Mouse (Mus musculus): Measurements from ENCODE around the gene Lclat1.
"Not testable (repeated sequence)": the region's sequence is repeated elsewhere in the genome, so short reads cannot be mapped to it uniquely, and the experiment has no call there.

Gene Lclat1

GRCm38 (mm10) chr17:73145426-73145825, 37.6 kb downstream of the Lclat1 start:
- no peak for DNase-seq

GRCm38 (mm10) chr17:73148607-73149006, 40.8 kb downstream of the Lclat1 start:
- no peak for DNase-seq

- not testable (repeated sequence) for DNase-seq
These were observed 45.2 kb downstream of the Lclat1 start for GRCm38 (mm10) chr17:73152790-73153525.

- DNase-seq: no peak
These were observed 45.9 kb downstream of the Lclat1 start for GRCm38 (mm10) chr17:73153672-73154071.

GRCm38 (mm10) chr17:73156606-73157005, 48.8 kb downstream of the Lclat1 start:
- DNase-seq: no peak

- no peak for DNase-seq
These were observed 54.0 kb downstream of the Lclat1 start for GRCm38 (mm10) chr17:73161795-73162194.

- DNase-seq: peak in 1 of 2 experiments; percentile 21
These were observed 54.8 kb downstream of the Lclat1 start for GRCm38 (mm10) chr17:73162445-73163208.

GRCm38 (mm10) chr17:73163597-73163996, 55.8 kb downstream of the Lclat1 start:
- no peak for DNase-seq

GRCm38 (mm10) chr17:73164121-73164520, 56.3 kb downstream of the Lclat1 start:
- DNase-seq: no peak

- DNase-seq: no peak
These were observed 61.7 kb downstream of the Lclat1 start for GRCm38 (mm10) chr17:73169461-73169860.

- no peak for DNase-seq
These were observed 62.4 kb downstream of the Lclat1 start for GRCm38 (mm10) chr17:73170141-73170540.

GRCm38 (mm10) chr17:73174083-73174562, 66.3 kb downstream of the Lclat1 start:
- peak; percentile 54 to 72 for DNase-seq

- no peak for DNase-seq
These were observed 67.9 kb downstream of the Lclat1 start for GRCm38 (mm10) chr17:73175720-73176119.

- DNase-seq: no peak
These were observed 69.3 kb downstream of the Lclat1 start for GRCm38 (mm10) chr17:73177079-73177478.

GRCm38 (mm10) chr17:73186929-73187328, 79.1 kb downstream of the Lclat1 start:
- no peak for DNase-seq

- DNase-seq: no peak
These were observed 86.4 kb downstream of the Lclat1 start for GRCm38 (mm10) chr17:73194146-73194545.

GRCm38 (mm10) chr17:73194575-73194974, 86.8 kb downstream of the Lclat1 start:
- DNase-seq: no peak

- no peak for DNase-seq
These were observed 87.4 kb downstream of the Lclat1 start for GRCm38 (mm10) chr17:73195074-73195723.

- DNase-seq: peak in 1 of 2 experiments; percentile 35
These were observed 88.4 kb downstream of the Lclat1 start for GRCm38 (mm10) chr17:73196139-73196538.

GRCm38 (mm10) chr17:73197724-73198123, 89.9 kb downstream of the Lclat1 start:
- DNase-seq: no peak

GRCm38 (mm10) chr17:73199387-73199786, 91.6 kb downstream of the Lclat1 start:
- no peak for DNase-seq

GRCm38 (mm10) chr17:73200380-73200779, 92.6 kb downstream of the Lclat1 start:
- DNase-seq: no peak

GRCm38 (mm10) chr17:73203642-73204332, 96.0 kb downstream of the Lclat1 start:
- DNase-seq: no peak

All from spleen, adult 18-20 months (tissue).